Mouse (Mus musculus) neural tube, embryonic 10.5 days (tissue): ENCODE results near the gene Enah.
A peak's percentile ranks its signal among the peaks of the same experiment; 100 is the strongest.

Experiments used
- DNase-seq: peaks from one replicate; pipeline ENCODE4 v3.0.0-alpha.2; 2017; ENCODE audit warnings: low spot score; ENCODE audit errors: extremely low spot score

The Enah gene

GRCm38 (mm10) chr1:182019926-182020801, at the start of gene Enah:
TSS of gene Enah (minus strand) at chr1:182019990.
- DNase-seq = peak; percentile 77

GRCm38 (mm10) chr1:182068136-182068535, 48.3 kb upstream of the Enah start:
- DNase-seq = no peak

- DNase-seq = no peak
These were observed 47.0 kb upstream of the Enah start for GRCm38 (mm10) chr1:182066527-182067465.

- DNase-seq = no peak
These were observed 43.9 kb upstream of the Enah start for GRCm38 (mm10) chr1:182063716-182064115.

DNA sequence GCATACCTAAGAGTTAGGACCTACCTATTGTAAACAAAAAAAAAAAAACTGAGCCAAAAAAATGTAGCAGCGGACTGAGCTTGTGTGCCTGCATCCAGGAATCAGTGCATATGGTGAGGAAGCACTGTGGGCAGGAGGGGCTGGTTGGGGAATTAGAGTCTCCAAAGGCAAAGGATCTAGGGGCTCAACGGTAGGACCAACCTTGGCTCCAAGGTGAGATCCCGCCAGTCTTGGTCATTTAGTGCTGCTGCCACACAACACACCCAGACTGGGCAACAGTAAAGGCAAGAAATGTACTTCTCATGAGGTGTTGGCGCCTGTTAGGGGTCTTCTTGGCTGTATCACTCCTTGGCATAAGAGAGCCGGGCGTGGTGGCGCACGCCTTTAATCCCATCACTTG, 43.0 kb upstream of the Enah start:
- DNase-seq = no peak

DNA sequence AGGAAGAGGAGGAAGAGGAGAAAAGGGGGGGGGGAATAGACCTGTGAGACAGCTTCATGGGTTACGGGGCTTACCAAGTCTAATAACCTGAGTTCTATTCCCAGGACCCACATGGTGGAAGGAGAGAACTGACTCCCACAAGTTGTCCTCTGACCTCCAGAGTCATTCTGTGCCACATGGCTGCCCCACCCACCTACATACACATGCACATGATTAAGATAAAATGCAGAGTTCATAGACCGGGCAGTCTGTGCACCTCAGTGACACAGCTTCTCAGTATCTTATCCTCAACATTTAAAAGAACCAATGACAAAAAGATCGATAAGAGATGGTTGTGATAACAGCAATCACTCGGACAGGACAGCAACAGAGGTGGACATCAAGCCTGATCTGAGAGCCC, 41.4 kb upstream of the Enah start:
- no peak for DNase-seq

DNA sequence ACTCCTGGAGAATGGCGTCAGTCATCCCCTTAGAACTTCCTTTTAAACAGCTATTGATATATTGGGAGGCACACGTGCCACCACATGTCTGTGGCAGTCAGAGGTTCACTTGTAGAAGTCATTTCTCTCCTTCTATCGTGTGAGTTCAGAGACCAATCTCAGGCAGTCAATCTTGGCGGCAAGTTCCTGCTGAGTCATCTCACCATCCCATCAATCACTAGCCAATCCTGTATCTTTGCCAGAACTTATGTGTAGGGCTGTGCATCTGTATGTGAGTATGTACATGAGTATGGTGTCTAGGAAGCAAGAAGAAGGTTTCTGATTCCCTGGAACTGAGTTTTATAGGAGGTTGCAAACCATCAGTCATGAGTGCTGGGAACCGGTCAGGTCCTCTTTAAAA, 40.0 kb upstream of the Enah start:
- no peak for DNase-seq

GRCm38 (mm10) chr1:182057998-182058397, 38.2 kb upstream of the Enah start:
- no peak for DNase-seq

DNA sequence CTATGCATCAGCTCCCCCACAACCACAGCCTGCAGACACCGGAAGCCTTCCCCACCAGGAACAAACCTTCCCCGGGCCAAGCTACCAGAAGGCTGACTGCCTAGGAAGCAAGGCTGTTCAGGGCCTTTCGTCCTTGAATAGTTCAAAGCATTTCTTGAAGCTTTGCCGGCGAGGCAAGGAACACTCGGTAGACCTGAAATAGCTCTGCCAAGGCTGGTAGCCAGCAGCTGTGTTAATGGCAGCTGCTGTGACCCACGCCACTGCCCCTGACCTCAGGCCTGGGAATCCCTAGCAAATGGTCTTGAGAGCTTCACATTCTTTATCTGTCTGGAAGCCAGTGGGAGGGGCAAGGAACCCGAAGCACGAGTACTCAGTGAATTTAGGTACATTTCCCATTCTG, 35.3 kb upstream of the Enah start:
- peak; percentile 45 for DNase-seq

DNA sequence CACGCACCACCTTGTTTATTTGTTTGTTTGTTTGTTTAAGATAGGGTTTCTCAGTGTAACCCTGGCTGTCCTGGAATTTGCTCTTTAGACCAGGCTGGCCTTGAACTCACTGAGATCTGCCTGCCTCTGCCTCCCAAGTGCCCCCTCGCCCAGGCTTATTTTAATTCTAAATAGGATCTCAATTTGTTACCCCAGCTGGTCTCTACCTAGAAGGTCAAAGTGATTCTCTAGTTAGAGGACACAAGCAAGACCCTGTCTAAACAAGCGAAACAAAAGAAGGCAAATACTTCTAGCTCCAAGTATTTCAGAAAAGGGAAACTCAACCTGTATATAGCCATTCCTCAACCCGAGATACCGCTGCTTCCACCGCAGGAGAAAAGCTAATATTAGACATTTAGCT, 34.9 kb upstream of the Enah start:
- no peak for DNase-seq

DNA sequence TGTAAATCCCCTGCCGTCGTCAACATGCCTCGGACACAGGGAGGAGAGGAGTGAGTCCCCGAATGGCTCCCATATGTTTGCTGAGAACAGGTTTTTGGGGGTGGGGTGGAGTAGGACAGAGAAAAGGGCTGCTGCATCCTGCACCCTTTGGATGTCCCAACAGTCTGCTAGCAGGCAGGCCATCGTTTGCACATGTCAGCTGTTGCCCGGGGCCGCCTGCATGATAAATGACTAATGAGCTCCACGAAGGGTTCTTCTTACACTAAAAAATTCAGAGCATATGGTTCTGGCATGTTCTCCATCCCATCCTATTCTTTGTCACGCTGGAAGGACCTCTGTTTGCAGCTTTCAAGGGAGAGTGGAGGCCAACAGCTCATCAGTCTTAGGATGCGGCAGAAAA, 33.2 kb upstream of the Enah start:
- peak; percentile 64 for DNase-seq

- DNase-seq = no peak
These were observed 32.6 kb upstream of the Enah start for GRCm38 (mm10) chr1:182052385-182052784.

- DNase-seq = no peak
These were observed 30.0 kb upstream of the Enah start for GRCm38 (mm10) chr1:182049813-182050212.

DNA sequence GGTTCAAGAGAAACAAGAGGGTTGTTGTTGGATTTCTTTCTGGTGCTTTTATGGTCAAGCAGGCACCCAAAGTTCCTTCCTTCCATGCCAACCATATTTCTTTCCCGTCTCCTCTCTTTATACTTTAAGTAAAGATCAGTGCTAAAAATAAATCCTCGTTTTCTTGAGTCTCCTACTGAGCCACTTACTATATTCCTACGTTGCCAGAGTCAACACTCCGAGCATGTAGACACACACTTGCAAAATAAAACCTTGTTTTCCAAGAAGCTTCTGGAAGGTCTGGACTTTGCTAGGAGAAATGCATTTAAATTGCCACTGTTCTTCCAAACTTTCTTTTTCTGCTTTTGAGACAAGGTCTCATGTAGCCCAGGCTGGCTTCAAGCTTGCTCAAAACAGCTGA, 28.3 kb upstream of the Enah start:
- no peak for DNase-seq

- no peak for DNase-seq
These were observed 27.4 kb upstream of the Enah start for GRCm38 (mm10) chr1:182047016-182047690.

DNA sequence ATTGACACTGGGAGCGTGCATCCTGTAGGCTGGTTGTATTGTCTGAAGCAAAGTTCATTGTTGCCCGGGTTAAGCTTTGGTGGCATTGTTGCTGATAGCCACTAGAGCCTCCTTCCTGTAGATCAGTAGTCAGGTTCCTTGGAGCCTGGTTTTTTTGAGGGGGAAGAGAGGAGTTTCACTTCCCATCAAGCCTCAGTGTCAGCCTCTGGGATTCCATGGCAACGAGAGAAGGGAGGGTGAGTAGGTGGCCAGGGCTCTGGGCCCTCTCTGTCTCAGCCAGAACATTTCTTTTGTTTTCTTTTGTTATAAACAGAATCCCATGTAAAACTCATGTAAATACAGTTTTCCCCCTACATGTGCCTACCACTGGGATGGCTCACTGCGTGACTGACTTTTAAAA, 25.4 kb upstream of the Enah start:
- no peak for DNase-seq

DNA sequence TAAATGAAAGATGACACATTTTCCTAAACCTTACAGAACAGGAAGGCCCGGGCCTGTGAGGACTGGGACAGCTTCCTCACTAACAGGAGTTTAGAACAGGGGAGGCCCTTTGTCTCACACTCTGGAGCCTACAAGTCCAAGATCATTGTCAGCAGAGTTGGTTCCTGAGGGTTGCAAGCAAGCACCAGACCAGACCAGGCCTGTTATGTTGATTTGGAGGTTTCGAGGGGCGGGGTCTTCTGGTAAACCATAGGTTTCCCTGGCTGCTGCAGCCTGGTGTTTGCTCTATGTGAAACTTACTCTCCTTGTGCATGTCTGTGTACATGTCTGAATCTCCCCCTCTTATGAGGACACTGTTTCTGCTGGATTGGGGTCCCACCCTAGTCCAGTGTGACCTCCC, 20.7 kb upstream of the Enah start:
- no peak for DNase-seq

DNA sequence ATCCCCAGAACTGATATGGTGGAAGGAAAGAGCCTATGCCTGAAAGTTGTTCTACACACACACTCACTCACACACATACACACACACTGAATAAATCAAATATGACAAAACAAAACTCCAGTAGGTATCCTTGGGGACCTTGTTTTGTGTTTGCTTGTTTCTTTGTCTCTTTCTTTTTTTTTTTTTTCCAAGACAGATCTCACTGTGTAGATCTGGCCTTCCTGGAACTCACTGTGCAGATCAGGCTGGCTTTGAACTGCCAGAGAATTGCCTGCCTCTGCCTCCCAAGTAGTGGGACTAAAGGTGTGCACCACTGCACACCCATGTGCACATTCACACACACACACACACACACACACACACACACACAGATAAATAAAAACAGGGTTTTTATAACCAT, 12.0 kb upstream of the Enah start:
- no peak for DNase-seq

DNA sequence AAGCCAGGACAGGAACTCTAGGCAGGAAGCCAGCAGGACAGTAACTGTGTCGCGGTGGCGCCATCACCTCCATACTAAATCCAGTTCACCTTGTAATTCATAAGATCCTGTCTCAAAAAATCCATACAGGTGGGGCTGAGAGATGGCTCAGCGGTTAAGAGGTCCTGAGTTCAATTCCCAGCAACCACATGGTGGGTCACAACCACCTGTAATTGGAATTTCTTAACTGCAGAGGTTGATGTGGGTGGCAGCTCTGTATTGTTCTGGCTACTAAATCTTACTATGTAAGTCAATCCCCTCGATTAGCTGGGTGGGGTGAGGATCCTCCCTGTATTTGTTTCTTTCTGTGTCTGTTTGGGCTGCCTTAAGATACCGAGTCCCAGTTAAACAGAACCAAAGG, 11.3 kb upstream of the Enah start:
- no peak for DNase-seq

GRCm38 (mm10) chr1:182029989-182030649, 10.3 kb upstream of the Enah start:
- DNase-seq = no peak
